ENCODE assay signal across 7 mouse cellular contexts in the genomic region with DNA sequence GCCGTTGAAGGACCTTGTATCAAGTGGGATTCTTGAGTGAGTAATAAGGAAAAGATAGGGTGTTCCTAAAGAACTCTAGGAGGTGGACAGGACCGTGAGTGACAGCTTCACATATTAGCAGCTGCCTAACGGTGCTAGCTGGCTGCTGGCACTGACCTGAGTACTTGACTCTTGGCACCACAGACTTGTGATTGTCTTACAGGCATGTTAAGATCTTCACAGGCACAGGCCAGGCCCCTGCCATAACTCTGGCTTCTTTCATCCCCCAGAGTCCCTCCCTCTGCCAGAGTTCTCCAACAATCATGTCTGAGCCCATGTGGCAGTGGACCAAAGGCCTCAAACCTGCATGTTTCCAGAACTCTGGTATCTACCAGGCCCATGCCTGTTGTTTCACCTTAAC. TPM values are rescaled to one million over a fixed set of nuclear protein-coding genes. Genes with fewer than 3 reads are reported as not detected.
DNase-seq lines count a peak whose midpoint lies in the region; ATAC-seq and TF ChIP-seq lines count a peak whose summit lies in the region.

No protein-coding gene starts in this region.

- no peak overlapping the region for H3K4me2 ChIP-seq in heart, embryonic 15.5 days
- no peak overlapping the region for H3K4me2 ChIP-seq in hindbrain, embryonic 15.5 days
- no peak overlapping the region for H3K4me2 ChIP-seq in neural tube, embryonic 13.5 days

- no peak for DNase-seq in layer of hippocampus, adult 2 months (ENCODE audit: low spot score in 2 of 2)
- no peak for DNase-seq in layer of hippocampus, adult 8-10 months (ENCODE audit: low spot score in 2 of 2)
- DNase-seq in kidney, postnatal 25 days, result no peak
- no peak for DNase-seq in right cerebral cortex, postnatal 14 days

- no peaks in the 10 kb centered on the region for H3K9me3 ChIP-seq in heart, embryonic 15.5 days (replicated peaks)
- no peaks in the 10 kb centered on the region for H3K9me3 ChIP-seq in hindbrain, embryonic 15.5 days
- no peaks in the 10 kb centered on the region for H3K9me3 ChIP-seq in neural tube, embryonic 13.5 days

- no peaks in the 10 kb centered on the region for H3K36me3 ChIP-seq in heart, embryonic 15.5 days
- H3K36me3 ChIP-seq in hindbrain, embryonic 15.5 days, result no peaks in the 10 kb centered on the region
- H3K36me3 ChIP-seq in neural tube, embryonic 13.5 days, result no peaks in the 10 kb centered on the region

- H3K9ac ChIP-seq in heart, embryonic 15.5 days, result no peak overlapping the region
- no peak overlapping the region for H3K9ac ChIP-seq in hindbrain, embryonic 15.5 days
- H3K9ac ChIP-seq in neural tube, embryonic 13.5 days, result peak overlapping the region; percentile 34; the same call in 1 of the 2 replicates

- no peak for ATAC-seq in heart, embryonic 15.5 days (replicated peaks; ENCODE audit: insufficient number of reproducible peaks, insufficient read depth, low FRiP score, low read depth)
- no peak for ATAC-seq in hindbrain, embryonic 15.5 days (ENCODE audit: low FRiP score, low read depth)
- ATAC-seq in neural tube, embryonic 13.5 days (ENCODE audit: low read depth), result no peak

- WGBS in heart, embryonic 15.5 days, result 33% methylated on average over 3 of the region's 3 CpGs
- 65% methylated on average over 3 of the region's 3 CpGs for WGBS in hindbrain, embryonic 15.5 days
- 72% methylated on average over 3 of the region's 3 CpGs for WGBS in neural tube, embryonic 13.5 days

- no peaks in the 10 kb centered on the region for H3K27me3 ChIP-seq in heart, embryonic 15.5 days
- no peaks in the 10 kb centered on the region for H3K27me3 ChIP-seq in hindbrain, embryonic 15.5 days
- no peaks in the 10 kb centered on the region for H3K27me3 ChIP-seq in neural tube, embryonic 13.5 days

- H3K4me1 ChIP-seq in heart, embryonic 15.5 days (replicated peaks), result peaks cover 58% of the 10 kb centered on the region
- H3K4me1 ChIP-seq in hindbrain, embryonic 15.5 days (replicated peaks), result peaks cover 98% of the 10 kb centered on the region
- H3K4me1 ChIP-seq in neural tube, embryonic 13.5 days (replicated peaks), result peaks cover 100% of the 10 kb centered on the region

- peak overlapping the region; percentile 82 for H3K27ac ChIP-seq in layer of hippocampus, adult 2 months
- H3K27ac ChIP-seq in heart, embryonic 15.5 days, result peak overlapping the region; percentile 54
- peak overlapping the region; percentile 56; the same call in 1 of the 2 replicates for H3K27ac ChIP-seq in hindbrain, embryonic 15.5 days (replicated peaks)
- peak overlapping the region; percentile 72 for H3K27ac ChIP-seq in neural tube, embryonic 13.5 days (replicated peaks)

- TF ChIP-seq CTCF in layer of hippocampus, adult 2 months (conservative IDR thresholded peaks at IDR 0.05), result no peak

- H3K4me3 ChIP-seq in layer of hippocampus, adult 2 months, result no peak overlapping the region
- no peak overlapping the region for H3K4me3 ChIP-seq in heart, embryonic 15.5 days
- H3K4me3 ChIP-seq in hindbrain, embryonic 15.5 days, result no peak overlapping the region
- no peak overlapping the region for H3K4me3 ChIP-seq in neural tube, embryonic 13.5 days

RNA-seq across cellular contexts. Expression of gene Mrpl37, which starts 48.1 kb away (rescaled TPM):
- 10 to 100 TPM; 59.4 to 59.9 TPM for total RNA-seq in layer of hippocampus, adult 2 months (2021)
- 10 to 100 TPM; 55.4 to 67.1 (median 61.9) TPM for total RNA-seq in layer of hippocampus, adult 8-10 months (2022)
- 79.5 and 89.9 TPM in 2 replicates for polyA plus RNA-seq in heart, embryonic 15.5 days (2015; fragmentation: Nextera tagmentation; extraction: Ambion mirVana)
- polyA plus RNA-seq in hindbrain, embryonic 15.5 days (2015; fragmentation: Nextera tagmentation; extraction: Ambion mirVana), result 83.6 and 85.2 TPM in 2 replicates
- polyA plus RNA-seq in neural tube, embryonic 13.5 days (2015; fragmentation: Nextera tagmentation; extraction: Ambion mirVana), result 76.9 and 80.9 TPM in 2 replicates

RNA-seq across cellular contexts. Expression of gene Cyb5rl, which starts 48.3 kb away (rescaled TPM):
- total RNA-seq in layer of hippocampus, adult 2 months (2021), result 1 to 10 TPM; 3.9 to 9.6 TPM
- total RNA-seq in layer of hippocampus, adult 8-10 months (2022), result 10 to 100 TPM in 1 of 4 experiments, 1 to 10 TPM in 3; 6.0 to 10.5 (median 7.5) TPM
- 3.1 and 4.6 TPM in 2 replicates for polyA plus RNA-seq in heart, embryonic 15.5 days (2015; fragmentation: Nextera tagmentation; extraction: Ambion mirVana)
- 3.6 and 4.6 TPM in 2 replicates for polyA plus RNA-seq in hindbrain, embryonic 15.5 days (2015; fragmentation: Nextera tagmentation; extraction: Ambion mirVana)
- 4.5 and 6.9 TPM in 2 replicates for polyA plus RNA-seq in neural tube, embryonic 13.5 days (2015; fragmentation: Nextera tagmentation; extraction: Ambion mirVana)
